Mouse (Mus musculus) bone marrow macrophage, adult 2 months (primary cell): ENCODE data around the gene Dpysl5.
"Not testable (repeated sequence)": the region's sequence is repeated elsewhere in the genome, so short reads cannot be mapped to it uniquely, and the experiment has no call there.

Source experiments
- CTCF ChIP-seq: IDR thresholded peaks from 2 replicates; pipeline ENCODE4 v1.5.1; 2012; ENCODE audit warnings: low read depth, mild to moderate bottlenecking, low read length, moderate library complexity
- POLR2A ChIP-seq: IDR thresholded peaks from 2 replicates; pipeline ENCODE4 v1.6.1; 2012; ENCODE audit warnings: mild to moderate bottlenecking, low read depth, low read length, borderline replicate concordance

- TF ChIP-seq POLR2A, CTCF: not testable (repeated sequence)
Measured at GRCm38 (mm10) chr5:30701373-30701772, 10.0 kb upstream of the Dpysl5 start.
